Mouse (Mus musculus) embryo, embryonic 11.5 days (tissue): Measurements from ENCODE around the gene Ceacam1.
"Not testable (repeated sequence)": the region's sequence is repeated elsewhere in the genome, so short reads cannot be mapped to it uniquely, and the experiment has no call there.

Experiments used
- DNase-seq: peaks from one replicate; pipeline ENCODE4 v3.0.0-alpha.2; 2012; ENCODE audit warnings: low read depth, low spot score

Ceacam1 gene

DNA sequence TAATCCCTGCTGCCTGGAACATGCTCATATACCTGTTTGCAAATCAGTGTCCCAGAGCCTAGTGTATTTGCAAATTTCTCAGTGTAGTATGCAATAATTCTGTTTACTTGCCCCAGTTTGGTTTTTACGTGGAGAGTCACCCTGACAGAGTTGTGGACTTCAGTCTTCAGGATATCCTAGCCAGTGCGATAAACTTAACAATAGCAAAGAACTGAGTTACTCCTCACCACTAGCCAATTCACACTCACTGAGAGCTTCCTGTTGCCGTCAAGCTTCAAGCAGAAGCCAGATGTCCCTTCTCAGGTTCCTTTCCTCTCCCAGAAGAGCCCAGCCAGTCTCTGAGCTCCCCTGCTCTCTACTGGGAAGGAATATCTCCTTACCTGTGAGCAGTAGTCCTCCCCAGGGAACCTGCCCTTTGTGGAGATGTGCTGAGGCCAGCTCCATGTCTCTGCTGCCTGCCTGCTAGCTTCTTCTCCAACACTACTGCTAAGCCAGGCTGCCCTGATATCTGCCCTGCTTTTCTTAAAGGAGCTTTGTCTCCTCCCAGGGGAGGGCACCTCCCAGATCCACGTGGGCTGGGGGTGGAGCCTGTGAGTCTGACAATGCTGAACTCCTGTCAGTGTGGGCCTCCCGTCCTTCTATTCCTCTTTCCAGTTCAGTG, at the start of gene Ceacam1:
Ceacam1 (minus strand) TSS at position 513 of the 661 bp plus-strand sequence.
- not testable (repeated sequence) for DNase-seq

GRCm38 (mm10) chr7:25516070-25516777, 38.8 kb upstream of the Ceacam1 start:
- not testable (repeated sequence) for DNase-seq

DNA sequence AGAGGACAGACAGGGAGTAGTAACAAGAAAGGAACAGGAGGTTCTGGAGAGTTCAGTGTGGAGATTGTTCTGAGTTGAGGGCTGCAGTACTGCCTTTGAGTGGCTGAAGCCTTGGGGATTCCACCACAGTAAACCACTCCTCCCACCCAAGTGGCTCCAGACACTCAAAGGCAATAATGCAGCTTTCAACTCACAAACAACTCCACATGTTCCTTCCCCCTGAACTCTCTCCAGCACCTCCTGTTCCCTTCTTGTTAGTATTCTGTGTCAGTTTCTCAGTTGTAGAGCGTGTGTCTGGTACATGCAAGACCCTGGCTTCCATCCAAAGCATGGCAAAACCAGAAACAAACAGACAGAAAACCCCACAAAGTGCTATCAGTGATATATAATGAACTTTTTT, 38.3 kb upstream of the Ceacam1 start:
- DNase-seq: not testable (repeated sequence)

- DNase-seq: no peak
Measured at GRCm38 (mm10) chr7:25509925-25510324, 32.5 kb upstream of the Ceacam1 start.

DNA sequence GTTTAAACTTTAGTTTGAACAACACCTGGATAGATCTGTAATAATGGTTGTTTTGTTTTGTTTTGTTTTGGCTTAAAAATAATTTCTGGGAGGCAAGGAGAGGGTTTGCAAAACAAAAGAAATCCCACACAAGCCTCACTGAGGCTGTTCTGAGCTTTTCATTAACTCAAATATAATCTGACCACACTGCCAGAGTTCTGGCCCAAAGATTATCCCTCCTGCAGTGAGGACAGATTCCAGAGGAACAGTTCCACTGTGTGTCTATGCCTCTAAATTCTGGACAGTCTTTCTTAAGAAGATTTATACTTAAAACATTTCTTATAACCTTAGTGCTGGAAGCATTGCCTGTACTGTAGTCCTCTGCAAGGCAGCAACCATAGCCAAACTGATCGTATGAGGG, 17.2 kb upstream of the Ceacam1 start:
- DNase-seq: no peak

DNA sequence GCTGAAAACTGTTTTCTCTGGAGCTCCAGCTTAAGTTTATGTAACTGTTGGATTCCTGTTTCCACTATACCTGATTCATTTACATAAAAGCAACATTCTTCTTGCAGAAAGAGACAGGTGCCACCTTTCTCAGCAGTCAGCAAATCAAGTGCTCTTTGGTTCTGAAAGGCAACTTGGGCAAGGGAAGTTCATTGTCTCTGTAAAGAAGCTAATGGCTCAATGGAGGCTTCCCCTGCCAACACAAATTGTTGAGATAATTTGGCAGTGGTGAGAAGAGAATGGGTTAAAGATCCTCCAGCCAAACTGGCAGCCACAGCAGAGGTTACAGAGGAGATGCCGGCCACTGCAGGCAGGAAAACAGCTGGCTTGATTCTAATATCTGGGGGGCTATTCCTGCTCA, 13.3 kb upstream of the Ceacam1 start:
- not testable (repeated sequence) for DNase-seq

DNA sequence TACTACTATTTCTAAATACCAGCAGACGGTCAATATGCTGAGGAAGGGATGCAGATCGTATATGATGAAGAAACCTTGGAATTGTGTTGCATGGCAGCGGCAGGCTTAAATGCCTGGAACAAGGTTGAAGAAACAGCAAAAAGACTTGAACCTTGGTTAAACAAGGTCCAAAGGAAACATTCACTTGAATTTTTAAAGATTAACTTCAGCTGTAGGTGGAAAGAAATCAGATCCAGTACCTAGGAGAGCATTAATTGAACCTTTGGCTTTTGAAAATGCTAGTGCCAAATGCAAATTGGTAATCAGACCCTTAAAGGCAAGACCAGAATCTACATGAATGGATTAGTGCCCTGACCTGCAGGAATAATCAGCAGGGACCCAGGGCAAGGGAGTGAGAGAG, 12.0 kb upstream of the Ceacam1 start:
- DNase-seq: not testable (repeated sequence)

GRCm38 (mm10) chr7:25486186-25486585, 8.8 kb upstream of the Ceacam1 start:
- no peak for DNase-seq

DNA sequence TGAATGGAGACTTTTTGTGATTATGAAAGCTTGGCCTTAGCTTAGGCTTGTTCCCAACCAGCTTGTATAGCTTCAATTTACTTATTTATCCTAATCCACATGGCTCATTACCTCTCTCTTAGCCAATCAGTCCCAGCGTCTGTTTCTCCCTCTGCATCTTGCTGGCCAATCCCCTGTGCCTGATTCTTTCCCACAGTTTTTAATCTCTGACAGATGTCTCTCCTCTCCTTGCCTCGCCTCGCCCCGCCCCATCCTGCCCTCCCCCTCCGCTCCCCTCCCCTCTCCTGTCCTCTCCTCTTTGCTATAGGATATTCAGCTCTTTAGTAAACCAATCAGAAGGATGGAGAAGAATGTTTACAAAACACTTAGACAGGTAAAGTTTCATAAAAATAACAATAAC, 7.7 kb upstream of the Ceacam1 start:
- no peak for DNase-seq

DNA sequence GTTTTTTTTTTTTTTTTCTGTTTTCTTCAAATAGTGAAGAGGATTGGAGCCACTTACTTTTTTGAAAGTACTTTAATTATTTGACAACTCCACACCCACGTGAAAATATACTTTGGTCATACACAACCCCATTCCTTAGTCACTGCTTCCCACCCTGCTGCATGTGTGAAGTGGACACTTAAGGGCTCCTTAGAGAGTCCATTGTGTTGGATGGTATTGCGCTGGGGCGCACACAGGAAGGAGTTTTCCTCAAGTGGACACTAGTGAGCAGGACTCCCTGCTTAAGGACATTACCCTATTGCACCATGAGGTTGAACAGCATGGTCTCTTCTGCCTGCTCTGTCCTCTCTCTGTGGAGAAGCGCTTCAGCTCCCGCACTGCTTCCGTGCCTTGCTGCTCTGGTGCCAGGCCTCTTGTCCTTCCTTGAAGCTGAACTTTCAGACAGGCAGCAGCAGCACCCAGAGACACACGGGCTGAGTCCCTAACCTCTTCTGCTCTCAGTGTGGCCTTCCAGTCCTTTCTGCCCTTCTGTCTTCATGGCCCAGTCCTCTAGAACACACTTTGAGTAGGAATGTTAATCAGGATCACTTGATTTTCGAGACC, 5.8 kb upstream of the Ceacam1 start:
- no peak for DNase-seq

- not testable (repeated sequence) for DNase-seq
Measured at GRCm38 (mm10) chr7:25480791-25481190, 3.4 kb upstream of the Ceacam1 start.

DNA sequence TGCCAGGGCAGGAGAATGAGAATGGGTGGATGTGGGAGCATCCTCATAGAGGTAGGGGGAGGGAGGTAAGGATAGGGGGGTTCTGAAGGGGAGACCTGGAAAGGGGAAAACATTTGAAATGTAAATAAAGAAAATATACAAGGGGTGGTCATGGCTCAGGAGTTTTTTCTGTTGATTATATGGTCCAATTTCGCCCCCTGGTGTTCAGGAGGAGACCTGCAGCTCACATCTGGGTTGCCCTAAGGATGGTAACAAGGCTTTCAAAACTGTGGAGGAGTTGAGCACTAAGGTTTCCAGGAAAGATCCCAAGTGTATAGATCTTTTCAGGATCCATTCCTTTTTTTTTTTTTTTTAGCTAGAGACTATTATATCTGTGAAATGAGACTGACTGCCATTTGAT, 2.0 kb upstream of the Ceacam1 start:
- DNase-seq: no peak

- DNase-seq: not testable (repeated sequence)
Measured at GRCm38 (mm10) chr7:25477752-25478093, 320 bp upstream of the Ceacam1 start.

DNA sequence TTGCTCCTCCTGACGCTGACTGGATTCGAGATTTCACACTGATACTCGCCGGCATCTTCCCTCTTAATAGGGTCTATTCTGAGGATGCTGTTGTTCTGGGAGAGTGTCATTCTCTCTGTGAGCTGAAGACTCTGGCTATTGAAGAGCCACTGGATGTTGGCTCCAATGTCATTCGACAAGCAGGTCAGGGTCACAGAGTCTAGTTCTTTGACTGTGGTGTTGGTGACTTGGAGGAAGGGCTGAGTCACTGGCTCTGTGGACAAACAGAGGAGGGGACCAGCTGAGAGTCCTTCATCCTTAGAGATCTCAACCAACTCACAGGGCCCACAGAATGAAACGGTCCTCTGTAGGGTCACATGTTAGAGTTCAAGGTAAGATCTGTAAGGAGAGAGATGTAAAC, 5.6 kb downstream of the Ceacam1 start:
- not testable (repeated sequence) for DNase-seq

DNA sequence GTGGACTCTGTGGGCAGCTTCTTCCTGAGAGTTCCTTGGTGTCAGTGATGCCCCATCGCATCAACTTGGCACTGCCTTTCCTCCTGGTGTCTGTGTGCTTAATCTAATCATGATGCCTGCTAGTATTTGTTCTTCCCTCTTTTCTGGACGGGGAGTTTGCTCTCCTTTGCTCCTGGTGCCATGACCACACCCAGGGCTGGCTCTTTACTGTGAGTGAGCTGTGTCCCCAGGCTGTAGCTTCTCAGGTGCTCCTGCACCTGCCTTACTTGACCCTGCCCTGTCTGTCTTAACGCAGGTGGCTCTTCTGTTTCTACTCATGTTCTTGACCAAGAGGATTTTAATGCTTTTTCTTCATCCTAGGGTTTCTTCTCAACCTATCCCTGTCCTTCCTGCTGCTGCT, 11.8 kb downstream of the Ceacam1 start:
- DNase-seq: not testable (repeated sequence)

DNA sequence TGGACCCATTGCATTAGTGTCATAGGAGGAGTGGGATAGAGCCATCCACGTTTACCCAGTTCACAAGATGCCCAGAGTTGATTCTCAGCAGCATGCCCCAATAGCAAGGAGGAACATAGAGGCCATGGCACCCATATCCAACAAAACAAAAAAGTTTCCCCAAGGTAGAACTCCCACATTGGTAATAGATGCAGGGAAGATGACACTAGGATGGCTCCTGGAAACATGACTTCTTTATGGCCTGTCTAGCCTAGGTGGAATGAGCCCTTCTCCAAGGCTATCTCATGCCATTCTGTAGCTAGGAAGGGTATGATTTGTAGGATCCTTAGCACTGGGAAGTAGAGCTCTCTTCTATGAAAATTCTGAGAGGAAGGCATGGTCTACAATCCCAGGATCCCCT, 12.4 kb downstream of the Ceacam1 start:
- DNase-seq: no peak

- DNase-seq: not testable (repeated sequence)
Measured at GRCm38 (mm10) chr7:25462033-25462337, 15.4 kb downstream of the Ceacam1 start.

DNA sequence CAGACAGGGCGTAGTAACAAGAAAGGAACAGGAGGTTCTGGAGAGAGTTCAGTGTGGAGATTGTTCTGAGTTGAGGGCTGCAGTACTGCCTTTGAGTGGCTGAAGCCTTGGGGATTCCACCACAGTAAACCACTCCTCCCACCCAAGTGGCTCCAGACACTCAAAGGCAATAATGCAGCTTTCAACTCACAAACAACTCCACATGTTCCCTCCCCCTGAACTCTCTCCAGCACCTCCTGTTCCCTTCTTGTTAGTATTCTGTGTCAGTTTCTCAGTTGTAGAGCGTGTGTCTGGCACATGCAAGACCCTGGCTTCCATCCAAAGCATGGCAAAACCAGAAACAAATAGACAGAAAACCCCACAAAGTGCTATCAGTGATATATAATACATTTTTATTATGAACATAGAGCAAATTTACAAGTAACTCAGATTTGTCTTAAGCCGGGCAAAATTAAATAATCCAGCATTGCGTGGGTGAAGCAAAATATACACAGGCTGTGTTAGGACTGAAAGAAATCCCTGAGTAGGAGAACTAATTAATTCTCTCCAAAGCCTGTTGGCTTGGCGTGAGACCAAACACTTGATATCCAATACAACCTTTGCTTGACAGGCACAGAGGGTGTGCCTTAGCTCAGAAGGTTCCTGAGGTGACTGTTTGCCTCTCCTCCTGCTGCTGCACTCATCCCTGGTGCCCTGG, 15.9 kb downstream of the Ceacam1 start:
- DNase-seq: not testable (repeated sequence)

DNA sequence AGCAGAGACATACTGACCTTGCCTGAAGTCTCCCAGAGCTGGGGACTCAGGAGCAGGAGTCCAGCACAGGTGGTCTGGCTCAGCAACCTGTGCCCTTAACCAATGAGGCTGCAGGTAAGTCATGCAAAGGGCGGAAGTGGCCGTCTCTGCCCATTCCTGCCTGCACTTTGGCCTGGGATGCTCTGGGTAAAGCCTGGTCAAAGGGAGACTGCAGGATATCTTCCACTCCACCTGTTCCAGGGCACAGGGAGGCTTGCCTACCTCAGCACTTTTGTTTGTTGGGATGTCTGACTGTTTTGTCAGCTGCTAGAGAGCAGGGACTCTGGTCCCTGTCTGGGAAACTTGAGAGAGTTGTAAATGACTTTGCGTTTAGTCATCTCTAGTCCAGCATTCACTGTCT, 25.3 kb downstream of the Ceacam1 start:
- no peak for DNase-seq

GRCm38 (mm10) chr7:25449913-25450890, 27.2 kb downstream of the Ceacam1 start:
- no peak for DNase-seq

GRCm38 (mm10) chr7:25440816-25441153, 36.6 kb downstream of the Ceacam1 start:
- DNase-seq: no peak
